Mouse (Mus musculus) layer of hippocampus, adult 11-12 months (tissue): Measurements from ENCODE around the gene Adap1.
"Not testable (repeated sequence)": the region's sequence is repeated elsewhere in the genome, so short reads cannot be mapped to it uniquely, and the experiment has no call there.

Experiments
- DNase-seq: peaks from one replicate; pipeline ENCODE4 v3.0.0; 2022; ENCODE audit warnings: low spot score

Gene Adap1

GRCm38 (mm10) chr5:139351134-139351533, 25.7 kb upstream of the Adap1 start, which contains the start of gene Cox19:
Gene Cox19, minus strand, starts transcription at chr5:139351418.
- no peak for DNase-seq

GRCm38 (mm10) chr5:139349713-139350112, 24.3 kb upstream of the Adap1 start:
- DNase-seq, result no peak

GRCm38 (mm10) chr5:139347225-139347624, 21.8 kb upstream of the Adap1 start:
- no peak for DNase-seq

GRCm38 (mm10) chr5:139345364-139345714, 19.9 kb upstream of the Adap1 start:
- no peak for DNase-seq

GRCm38 (mm10) chr5:139344687-139345363, 19.4 kb upstream of the Adap1 start:
- DNase-seq, result peak; percentile 94

- peak; percentile 82 for DNase-seq
Observed at GRCm38 (mm10) chr5:139344021-139344686, 18.7 kb upstream of the Adap1 start.

GRCm38 (mm10) chr5:139338891-139339290, 13.5 kb upstream of the Adap1 start:
- DNase-seq, result no peak

- DNase-seq, result no peak
Observed at GRCm38 (mm10) chr5:139338403-139338802, 13.0 kb upstream of the Adap1 start.

GRCm38 (mm10) chr5:139337826-139338370, 12.5 kb upstream of the Adap1 start:
- no peak for DNase-seq

GRCm38 (mm10) chr5:139335634-139336033, 10.2 kb upstream of the Adap1 start:
- DNase-seq, result no peak

DNA sequence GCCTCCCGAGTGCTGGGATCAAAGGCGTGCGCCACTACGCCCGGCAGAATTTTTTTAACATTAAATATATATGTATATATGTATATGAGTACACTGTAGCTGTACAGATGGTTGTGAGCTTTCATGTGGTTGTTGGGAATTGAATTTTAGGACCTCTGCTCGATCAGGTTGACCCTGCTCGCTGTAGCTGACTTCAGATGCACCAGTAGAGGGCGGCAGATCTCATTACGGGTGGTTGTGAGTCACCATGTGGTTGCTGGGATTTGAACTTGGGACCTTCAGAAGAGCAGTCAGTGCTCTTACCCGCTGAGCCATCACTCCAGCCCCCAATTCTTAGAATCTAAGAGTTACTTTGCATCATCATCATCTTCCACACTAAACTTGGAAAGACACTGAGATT, 9.0 kb upstream of the Adap1 start:
- DNase-seq, result not testable (repeated sequence)

- no peak for DNase-seq
Observed at GRCm38 (mm10) chr5:139333301-139334013, 8.0 kb upstream of the Adap1 start.

DNA sequence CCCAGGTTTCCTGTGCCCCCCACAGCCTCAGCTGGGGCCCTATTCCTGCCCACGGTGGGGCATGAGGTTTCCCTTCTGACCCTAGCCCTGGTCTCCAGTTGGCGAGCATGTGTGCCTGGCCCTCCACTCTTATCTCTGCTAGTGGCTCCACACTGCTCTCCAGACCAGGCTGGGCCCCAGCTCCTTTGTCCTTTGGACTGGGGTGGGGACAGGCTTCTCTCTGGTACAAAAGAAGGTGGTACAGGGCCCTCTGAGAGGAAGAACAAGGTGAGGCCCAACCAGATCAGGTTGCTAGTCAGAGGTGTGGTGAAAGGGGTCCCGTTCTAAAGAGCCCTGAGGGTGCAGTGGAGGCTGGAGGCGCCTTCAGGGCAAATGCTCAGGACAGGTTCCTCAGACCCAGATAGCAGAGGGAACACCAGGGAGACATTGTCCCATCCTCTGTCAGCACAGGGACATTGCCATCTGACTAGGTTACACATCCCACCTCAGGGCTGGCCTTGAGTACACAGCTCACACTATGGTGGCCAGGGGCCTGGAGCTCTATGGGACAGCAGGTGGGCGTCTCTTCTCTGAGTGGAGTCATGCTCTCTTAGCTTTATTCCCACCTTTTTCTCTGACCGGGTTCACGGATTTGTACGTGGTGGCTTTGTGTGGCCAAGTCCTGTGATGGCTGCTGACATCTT, 7.3 kb upstream of the Adap1 start:
- DNase-seq, result no peak

DNA sequence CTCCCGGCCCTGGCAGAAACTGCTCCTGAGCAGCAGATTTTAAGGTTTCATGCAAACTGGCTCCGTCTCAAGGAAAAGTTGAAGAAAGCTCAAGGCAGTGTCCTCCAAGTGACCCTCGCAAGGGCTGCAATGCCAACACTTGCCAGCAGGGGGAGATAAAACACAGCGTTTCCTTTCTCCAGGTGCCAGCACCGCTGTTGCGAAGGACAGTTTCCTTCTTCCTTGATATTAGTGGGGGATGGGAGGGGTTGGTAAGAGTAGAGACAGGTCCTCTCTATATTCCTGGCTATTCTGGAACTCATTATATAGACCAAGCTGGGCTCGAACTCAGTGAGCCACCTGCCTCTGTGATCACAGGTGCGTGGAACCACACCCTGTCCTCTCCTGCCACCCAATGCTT, 6.3 kb upstream of the Adap1 start:
- DNase-seq, result peak; percentile 81

DNA sequence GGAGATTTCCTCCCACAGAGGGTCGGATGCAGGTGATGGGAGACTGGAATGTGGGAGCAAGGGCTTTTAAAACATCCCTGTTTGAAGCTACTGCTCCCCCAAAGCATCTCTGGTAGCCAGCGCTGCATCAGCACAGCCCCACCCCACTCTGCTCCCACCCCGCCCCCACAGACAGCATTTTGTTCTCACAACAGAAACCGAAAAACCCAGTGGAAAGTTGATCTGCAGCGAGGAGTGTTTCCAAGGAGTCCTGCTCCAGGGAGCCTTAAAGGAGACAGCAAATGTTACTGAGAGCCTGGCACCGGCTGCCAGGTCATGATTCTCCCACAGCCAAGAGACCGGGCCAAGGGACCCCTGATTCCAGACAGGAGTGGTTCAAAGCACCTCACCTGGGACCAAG, 5.3 kb upstream of the Adap1 start:
- DNase-seq, result no peak

DNA sequence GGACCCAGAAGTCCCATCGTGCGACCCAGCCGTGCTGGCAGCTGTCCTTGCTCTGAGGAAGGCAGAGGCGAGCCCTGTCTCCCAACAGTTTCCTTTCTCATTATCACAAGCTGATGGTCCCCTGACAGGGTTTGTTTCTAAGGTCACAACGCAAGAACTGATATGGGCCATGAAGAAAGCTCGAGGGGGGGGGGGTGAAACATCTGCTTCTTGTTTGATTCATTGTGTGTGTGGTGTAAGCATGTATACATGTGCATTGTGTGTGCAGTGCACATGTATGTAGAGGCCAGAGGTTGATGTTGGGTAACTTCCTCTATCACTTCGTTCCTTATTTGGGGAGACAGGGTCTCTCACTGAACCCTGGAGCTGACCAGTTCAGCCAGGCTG, 2.2 kb upstream of the Adap1 start:
- no peak for DNase-seq

DNA sequence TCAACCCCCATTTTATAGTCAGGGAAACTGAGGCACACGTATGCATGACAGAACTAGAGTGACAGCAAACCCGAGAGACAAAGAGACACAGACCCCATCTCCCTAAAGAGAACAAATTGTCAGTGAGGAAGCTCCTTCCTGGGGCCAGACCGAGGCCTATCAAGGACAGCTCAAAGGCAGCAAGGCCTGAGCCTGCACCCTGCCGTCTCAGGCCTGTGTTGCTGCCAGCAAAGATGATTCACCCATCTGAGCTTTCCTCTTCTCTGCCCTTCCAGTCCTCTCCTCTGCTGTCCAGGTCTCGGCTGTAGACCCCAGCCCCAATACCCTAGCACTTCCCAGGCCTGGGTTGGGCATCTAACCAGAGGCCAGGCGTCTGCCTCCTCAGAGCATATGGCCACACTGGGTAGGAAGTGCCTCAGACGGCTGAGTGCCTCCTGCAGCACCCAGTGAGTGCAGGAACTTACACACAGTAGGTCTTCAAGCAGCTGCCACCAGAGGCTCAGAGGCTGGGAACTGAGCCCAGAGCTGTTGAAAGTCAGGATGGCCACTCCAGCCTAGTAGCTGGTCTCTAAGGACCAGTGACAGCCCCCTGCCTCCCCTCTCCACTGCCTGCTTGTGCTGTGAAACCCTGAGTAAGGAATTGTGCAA, 1.7 kb upstream of the Adap1 start:
- DNase-seq, result no peak

- DNase-seq, result no peak
Observed at GRCm38 (mm10) chr5:139326111-139326696, 782 bp upstream of the Adap1 start.

GRCm38 (mm10) chr5:139324691-139325394, 579 bp downstream of the Adap1 start:
- peak; percentile 68 for DNase-seq

- peak; percentile 38 for DNase-seq
Observed at GRCm38 (mm10) chr5:139324045-139324491, 1.4 kb downstream of the Adap1 start.
